Mouse (Mus musculus) neural tube, embryonic 15.5 days (tissue): ENCODE results near the gene Pigr. TPM values are rescaled to one million over a fixed set of nuclear protein-coding genes. Genes with fewer than 3 reads are reported as not detected.

Experiments used
- ATAC-seq: fragments of 200-750 bp; cut with Nextera tagmentation; 2 replicates; pipeline ENCODE4 v1.8.0; 2017; ENCODE audit warnings: mild to moderate bottlenecking, moderate TSS enrichment, moderate library complexity; ENCODE audit not compliant: low FRiP score
- H3K27ac ChIP-seq: fragments of 300-500 bp; sonication (generic); replicated peaks from 2 replicates; pipeline ENCODE4 v1.5.1; 2015; ENCODE audit warnings: mild to moderate bottlenecking, inconsistent platforms
- H3K27me3 ChIP-seq: fragments of 300-500 bp; sonication (generic); replicated peaks from 2 replicates; pipeline ENCODE4 v1.6.1; 2015; ENCODE audit warnings: inconsistent platforms
- H3K36me3 ChIP-seq: fragments of 300-500 bp; sonication (generic); 2 replicates; pipeline ENCODE4 v1.6.1; 2015; ENCODE audit warnings: inconsistent platforms
- H3K4me1 ChIP-seq: fragments of 300-500 bp; sonication (generic); 2 replicates; pipeline ENCODE4 v1.6.1; 2015; ENCODE audit warnings: inconsistent platforms
- H3K4me2 ChIP-seq: fragments of 300-500 bp; sonication (generic); 2 replicates; pipeline ENCODE4 v1.6.1; 2015; ENCODE audit warnings: inconsistent platforms, mild to moderate bottlenecking, moderate library complexity
- H3K4me3 ChIP-seq: fragments of 300-500 bp; sonication (generic); replicated peaks from 2 replicates; pipeline ENCODE4 v1.5.1; 2015; ENCODE audit warnings: mild to moderate bottlenecking, inconsistent platforms
- H3K9ac ChIP-seq: fragments of 300-500 bp; sonication (generic); replicated peaks from 2 replicates; pipeline ENCODE4 v1.6.1; 2015; ENCODE audit warnings: mild to moderate bottlenecking, inconsistent platforms
- H3K9me3 ChIP-seq: fragments of 300-500 bp; sonication (generic); replicated peaks from 2 replicates; pipeline ENCODE4 v1.6.1; 2016; ENCODE audit warnings: inconsistent platforms
- WGBS: fragments of 180-500 bp; shearing (Covaris S2); methylation state at CpG from one replicate; pipeline ENCODE4 v1.1.7; 2015; ENCODE audit warnings: mixed read lengths; 5-methylcytosine and 5-hydroxymethylcytosine counted together
- polyA plus RNA-seq: library from polyadenylated mRNA; unstranded; fragments of >200 nt; fragmentation: Nextera tagmentation; extraction: Ambion mirVana; gene quantifications from 2 replicates; pipeline ENCODE4 v1.2.1, GENCODE M21; 2015

The Pigr gene
- polyA plus RNA-seq, 1 experiment from 2014 or later, result not detected

DNA sequence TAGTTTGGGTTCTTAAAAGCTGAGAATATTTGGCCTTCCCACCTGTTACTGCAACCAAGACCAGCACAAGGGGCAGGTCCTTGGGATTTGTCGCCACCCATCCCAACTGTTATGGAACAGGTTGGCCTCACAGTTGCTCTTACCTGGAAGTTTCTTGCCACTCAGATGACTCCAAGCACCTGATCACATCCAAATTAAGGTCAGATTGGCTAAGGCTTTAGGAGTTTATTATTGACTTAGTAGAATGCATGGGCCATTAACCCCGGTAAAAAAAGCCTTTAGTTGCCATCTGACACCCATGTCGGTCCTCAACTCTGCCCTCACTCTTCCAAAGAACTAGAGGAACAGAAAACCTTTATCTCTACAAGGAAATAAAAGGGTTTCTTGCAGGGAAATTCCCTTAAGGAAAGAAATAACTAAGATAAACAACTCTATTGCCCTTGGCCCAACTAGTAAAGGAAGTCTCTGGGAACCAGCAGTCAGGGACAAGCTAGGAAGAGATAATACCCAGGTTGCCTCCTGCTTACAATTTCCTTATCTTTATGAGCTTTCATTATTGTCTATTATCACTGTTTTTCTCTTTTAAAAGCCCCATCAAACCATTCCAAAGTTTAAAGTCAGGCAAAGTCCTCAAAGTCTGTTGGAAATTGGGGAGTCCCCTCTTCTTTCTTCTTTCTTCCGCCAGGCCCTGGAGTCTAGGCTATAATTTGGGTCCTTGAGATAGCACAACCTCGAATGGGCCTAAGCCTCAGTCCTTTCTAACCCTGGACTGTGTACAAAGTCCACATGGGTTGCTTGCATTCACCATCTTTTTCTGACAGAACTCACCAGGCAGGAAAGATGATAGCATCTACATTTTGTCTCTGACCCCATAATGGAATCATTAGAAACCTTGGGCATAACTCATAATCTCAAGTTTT is 6.0 kb downstream of the Pigr start:
- WGBS, result 75% methylated on average over 5 of the region's 5 CpGs
- Histone ChIP-seq H3K4me2 (no peak overlapping the region), H3K4me3 (no peak overlapping the region), H3K4me1 (no peaks in the 10 kb centered on the region), H3K27ac (no peak overlapping the region), H3K9ac (no peak overlapping the region), H3K36me3 (no peaks in the 10 kb centered on the region), H3K27me3 (no peaks in the 10 kb centered on the region), H3K9me3 (no peaks in the 10 kb centered on the region)
- no peak for ATAC-seq

DNA sequence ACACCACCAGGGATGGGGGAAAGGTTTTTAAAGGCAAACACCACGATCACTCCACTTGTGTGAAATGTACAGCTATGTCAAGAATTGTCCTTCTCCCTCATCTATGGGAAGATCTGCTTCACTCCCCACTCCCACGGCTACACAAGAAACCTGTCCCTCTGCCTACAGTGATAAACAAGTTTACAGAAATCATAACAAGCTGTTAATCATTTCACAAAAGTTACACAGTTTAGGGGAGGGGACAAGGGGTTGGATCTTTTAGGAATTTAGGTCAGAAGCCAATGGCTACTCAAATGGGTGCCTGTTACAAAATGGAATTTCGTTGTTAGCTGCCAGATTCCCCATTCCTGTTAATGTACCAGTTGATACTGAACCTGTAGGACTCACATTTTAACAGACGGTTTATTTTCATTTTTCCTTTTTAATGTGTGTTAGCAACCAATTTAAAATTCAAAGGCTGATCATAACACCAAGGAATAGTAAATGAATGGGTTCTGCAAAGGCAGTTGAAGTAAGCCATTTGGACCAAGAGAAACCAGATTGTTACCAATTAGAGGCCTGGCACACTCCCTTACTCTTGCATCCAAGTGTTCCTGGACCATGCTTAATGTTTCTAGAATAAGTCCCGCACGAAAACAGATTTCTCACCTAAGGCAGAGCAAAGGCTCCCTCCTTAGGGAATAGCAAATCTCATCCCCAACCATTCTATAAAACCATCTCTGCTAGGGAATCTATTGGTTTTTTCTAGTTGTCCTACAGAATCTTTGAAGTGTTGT is 8.9 kb downstream of the Pigr start:
- H3K4me1 ChIP-seq, result no peaks in the 10 kb centered on the region

DNA sequence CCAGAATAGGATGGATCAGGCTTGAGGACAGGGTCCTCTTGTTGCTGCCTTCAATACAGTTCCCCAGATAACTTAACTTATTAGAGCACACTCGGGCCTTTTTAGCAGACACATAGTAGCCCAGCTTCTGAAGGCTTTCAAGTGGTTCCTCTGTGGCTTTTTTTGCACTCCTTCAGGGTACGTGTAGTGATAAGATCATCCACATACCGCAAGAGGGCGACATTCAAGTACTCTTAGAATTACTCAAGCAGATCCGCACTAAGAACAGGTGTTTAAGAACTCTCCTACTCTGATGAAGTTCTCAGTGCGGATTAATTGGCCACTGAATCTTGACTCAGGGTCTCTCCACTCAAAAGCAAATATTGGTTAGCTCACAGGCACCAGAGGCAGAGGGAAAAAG is 11.8 kb downstream of the Pigr start:
- no peaks in the 10 kb centered on the region for H3K4me1 ChIP-seq
- no peak overlapping the region for H3K9ac ChIP-seq
- ATAC-seq, result no peak

More for the DNA sequence above, 8.9 kb downstream of the Pigr start:
- Histone ChIP-seq H3K36me3 (no peaks in the 10 kb centered on the region), H3K27me3 (no peaks in the 10 kb centered on the region), H3K9me3 (no peaks in the 10 kb centered on the region), H3K4me2 (no peak overlapping the region), H3K27ac (no peak overlapping the region), H3K4me3 (no peak overlapping the region), H3K9ac (no peak overlapping the region)
- 89% methylated on average over 6 of the region's 6 CpGs for WGBS
- ATAC-seq, result no peak

DNA sequence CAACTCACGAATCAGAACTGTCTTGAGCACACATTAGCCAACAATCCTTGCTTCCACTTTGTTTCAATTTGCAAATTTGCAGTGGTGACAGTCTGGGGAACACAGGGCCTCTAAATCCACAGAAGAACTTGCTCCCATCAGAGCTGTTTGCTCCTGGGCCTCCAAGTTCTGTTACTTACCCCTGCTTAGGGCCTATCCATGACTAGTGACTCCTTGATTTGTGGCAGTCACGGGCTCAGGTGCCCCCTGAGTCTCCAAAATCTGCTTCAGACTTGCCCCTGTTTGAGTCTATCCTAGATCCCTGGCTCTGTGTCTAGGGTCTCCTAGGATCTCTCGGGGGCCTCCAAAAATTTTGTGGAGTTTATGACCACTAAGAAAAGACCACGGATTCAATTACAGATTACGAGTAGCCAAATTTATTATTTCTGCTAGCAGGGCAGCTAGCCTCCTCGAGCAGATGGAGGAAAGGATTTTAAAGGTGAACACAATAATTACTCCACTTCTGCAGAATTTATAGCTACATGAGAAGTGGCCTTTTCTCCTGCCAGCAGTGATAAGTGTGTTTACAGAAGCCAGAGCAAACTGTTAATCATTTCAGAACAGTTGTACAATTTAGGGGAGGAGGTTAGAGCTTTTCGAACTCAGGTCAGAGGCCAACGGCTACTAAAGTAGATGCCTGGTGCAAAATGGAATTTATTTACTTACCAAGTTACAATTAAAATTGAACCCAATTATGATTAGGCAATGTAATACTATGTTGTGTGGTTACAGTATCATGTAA is 14.3 kb downstream of the Pigr start:
- no peaks in the 10 kb centered on the region for H3K9me3 ChIP-seq
- 72% methylated on average over 8 of the region's 8 CpGs for WGBS
- H3K27ac ChIP-seq, result no peak overlapping the region
- no peaks in the 10 kb centered on the region for H3K27me3 ChIP-seq
- no peak overlapping the region for H3K4me3 ChIP-seq
- H3K9ac ChIP-seq, result no peak overlapping the region
- H3K4me1 ChIP-seq, result no peaks in the 10 kb centered on the region
- no peak overlapping the region for H3K4me2 ChIP-seq
- no peak for ATAC-seq
- no peaks in the 10 kb centered on the region for H3K36me3 ChIP-seq

More for the DNA sequence above, 11.8 kb downstream of the Pigr start:
- H3K4me3 ChIP-seq, result no peak overlapping the region
- H3K27me3 ChIP-seq, result no peaks in the 10 kb centered on the region
- H3K27ac ChIP-seq, result no peak overlapping the region
- WGBS, result 67% methylated on average over 6 of the region's 6 CpGs
- no peaks in the 10 kb centered on the region for H3K36me3 ChIP-seq
- no peaks in the 10 kb centered on the region for H3K9me3 ChIP-seq
- H3K4me2 ChIP-seq, result no peak overlapping the region

DNA sequence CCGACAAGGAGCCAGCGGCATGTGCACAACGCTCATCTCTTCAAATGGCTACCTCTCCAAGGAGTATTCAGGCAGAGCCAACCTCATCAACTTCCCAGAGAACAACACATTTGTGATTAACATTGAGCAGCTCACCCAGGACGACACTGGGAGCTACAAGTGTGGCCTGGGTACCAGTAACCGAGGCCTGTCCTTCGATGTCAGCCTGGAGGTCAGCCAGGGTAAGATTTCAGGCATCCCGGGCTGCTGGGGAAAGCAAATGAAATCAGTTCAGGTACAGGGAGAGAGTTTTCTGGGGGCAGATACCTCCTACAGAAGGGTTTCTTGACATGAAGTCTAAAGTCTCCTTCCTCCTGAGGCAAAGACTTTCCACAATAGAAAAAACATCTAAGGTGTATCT is 15.1 kb downstream of the Pigr start:
- Histone ChIP-seq H3K9me3 (no peaks in the 10 kb centered on the region), H3K9ac (no peak overlapping the region), H3K27me3 (no peaks in the 10 kb centered on the region), H3K4me1 (no peaks in the 10 kb centered on the region), H3K4me2 (no peak overlapping the region), H3K4me3 (no peak overlapping the region), H3K36me3 (no peaks in the 10 kb centered on the region), H3K27ac (no peak overlapping the region)
- no peak for ATAC-seq
- WGBS, result 88% methylated on average over 7 of the region's 7 CpGs

DNA sequence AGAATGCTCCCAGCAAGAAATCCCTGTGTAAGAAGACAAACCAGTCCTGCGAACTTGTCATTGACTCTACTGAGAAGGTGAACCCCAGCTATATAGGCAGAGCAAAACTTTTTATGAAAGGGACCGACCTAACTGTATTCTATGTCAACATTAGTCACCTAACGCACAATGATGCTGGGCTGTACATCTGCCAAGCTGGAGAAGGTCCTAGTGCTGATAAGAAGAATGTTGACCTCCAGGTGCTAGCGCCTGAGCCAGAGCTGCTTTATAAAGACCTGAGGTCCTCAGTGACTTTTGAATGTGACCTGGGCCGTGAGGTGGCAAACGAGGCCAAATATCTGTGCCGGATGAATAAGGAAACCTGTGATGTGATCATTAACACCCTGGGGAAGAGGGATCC is 18.0 kb downstream of the Pigr start:
- no peak overlapping the region for H3K9ac ChIP-seq
- no peak overlapping the region for H3K4me3 ChIP-seq
- H3K4me2 ChIP-seq, result no peak overlapping the region
- H3K27ac ChIP-seq, result no peak overlapping the region
- no peaks in the 10 kb centered on the region for H3K36me3 ChIP-seq
- no peaks in the 10 kb centered on the region for H3K4me1 ChIP-seq
- no peak for ATAC-seq
- H3K9me3 ChIP-seq, result no peaks in the 10 kb centered on the region
- 91% methylated on average over 7 of the region's 7 CpGs for WGBS
- no peaks in the 10 kb centered on the region for H3K27me3 ChIP-seq

DNA sequence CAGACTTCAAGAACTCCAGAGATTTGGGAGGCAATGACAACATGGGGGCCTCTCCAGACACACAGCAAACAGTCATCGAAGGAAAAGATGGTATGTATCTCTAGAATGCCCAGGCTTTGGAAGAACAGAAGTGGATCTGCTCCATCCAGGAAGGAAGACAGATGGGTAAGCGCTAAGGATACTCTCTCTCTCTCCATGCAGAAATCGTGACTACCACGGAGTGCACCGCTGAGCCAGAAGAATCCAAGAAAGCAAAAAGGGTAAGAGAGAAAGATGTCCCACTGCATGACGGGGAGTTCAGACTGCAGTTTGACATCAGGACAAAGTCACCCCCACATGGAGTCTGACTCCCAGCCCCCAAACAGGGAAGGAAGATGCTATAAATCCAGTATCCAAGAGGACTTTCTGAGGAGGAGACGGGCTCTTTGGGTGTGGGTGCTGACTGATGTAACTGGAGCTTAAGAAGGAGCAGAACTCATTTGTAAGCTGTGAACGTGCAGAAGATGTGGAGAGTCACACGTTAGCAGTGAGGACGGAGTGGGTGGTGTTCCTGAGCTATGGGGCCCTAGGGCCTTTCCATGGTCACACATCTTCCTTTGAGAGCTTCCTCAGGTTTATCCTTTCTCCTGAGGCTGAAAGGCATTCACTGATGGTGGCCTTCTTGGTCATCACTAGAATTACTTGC is 23.2 kb downstream of the Pigr start:
- H3K9me3 ChIP-seq, result no peaks in the 10 kb centered on the region
- no peak for ATAC-seq
- H3K27ac ChIP-seq, result no peak overlapping the region
- H3K4me2 ChIP-seq, result no peak overlapping the region
- no peaks in the 10 kb centered on the region for H3K4me1 ChIP-seq
- no peak overlapping the region for H3K4me3 ChIP-seq
- 93% methylated on average over 10 of the region's 10 CpGs for WGBS
- H3K27me3 ChIP-seq, result no peaks in the 10 kb centered on the region
- no peak overlapping the region for H3K9ac ChIP-seq
- H3K36me3 ChIP-seq, result no peaks in the 10 kb centered on the region

DNA sequence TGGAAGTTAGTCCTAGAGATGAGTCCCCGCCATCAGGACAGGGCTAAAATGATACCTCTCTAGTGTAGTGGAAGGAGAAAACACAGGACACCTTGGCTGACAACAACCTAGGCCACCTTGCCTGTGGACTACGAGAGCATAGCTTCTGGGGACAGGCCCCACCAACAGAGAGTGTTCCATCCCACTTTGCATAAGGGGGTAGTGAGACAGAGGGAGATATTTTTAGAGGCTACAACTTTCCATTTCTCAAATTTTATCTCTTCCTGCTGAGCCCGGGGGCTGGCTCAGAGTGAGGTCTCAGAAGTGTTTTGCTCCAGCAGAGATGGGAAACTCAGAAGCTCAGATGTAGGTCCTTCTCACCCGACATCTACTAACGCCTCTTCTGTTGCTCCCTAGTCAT is 23.9 kb downstream of the Pigr start:
- Histone ChIP-seq H3K4me3 (no peak overlapping the region), H3K4me2 (no peak overlapping the region), H3K27ac (no peak overlapping the region), H3K4me1 (no peaks in the 10 kb centered on the region), H3K27me3 (no peaks in the 10 kb centered on the region), H3K36me3 (no peaks in the 10 kb centered on the region), H3K9me3 (no peaks in the 10 kb centered on the region), H3K9ac (no peak overlapping the region)
- 87% methylated on average over 5 of the region's 5 CpGs for WGBS
- no peak for ATAC-seq

DNA sequence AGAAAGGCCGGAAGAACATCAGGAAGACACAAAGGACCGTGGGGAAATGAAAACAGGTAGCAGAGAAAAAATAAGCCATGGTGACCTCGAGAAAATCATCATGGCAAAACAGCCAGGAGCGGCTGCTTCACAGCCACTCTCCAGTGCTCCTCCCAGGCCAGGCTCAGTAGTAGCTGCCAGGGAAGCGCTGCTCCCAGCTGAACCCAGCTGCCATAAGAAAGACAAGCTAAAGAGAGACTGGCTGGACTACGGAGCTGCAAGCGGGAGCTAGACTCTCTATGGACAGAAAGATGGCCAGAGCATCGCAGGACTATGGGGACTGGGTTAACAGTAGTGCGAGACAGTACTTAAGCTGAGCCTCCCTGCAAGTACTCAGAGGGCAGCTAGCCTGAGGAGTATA is 28.3 kb downstream of the Pigr start:
- H3K9ac ChIP-seq, result no peak overlapping the region
- no peak overlapping the region for H3K4me3 ChIP-seq
- WGBS, result 87% methylated on average over 9 of the region's 9 CpGs
- H3K4me2 ChIP-seq, result no peak overlapping the region
- H3K36me3 ChIP-seq, result no peaks in the 10 kb centered on the region
- H3K27ac ChIP-seq, result no peak overlapping the region
- H3K9me3 ChIP-seq, result no peaks in the 10 kb centered on the region
- no peak for ATAC-seq
- H3K4me1 ChIP-seq, result no peaks in the 10 kb centered on the region
- H3K27me3 ChIP-seq, result no peaks in the 10 kb centered on the region

DNA sequence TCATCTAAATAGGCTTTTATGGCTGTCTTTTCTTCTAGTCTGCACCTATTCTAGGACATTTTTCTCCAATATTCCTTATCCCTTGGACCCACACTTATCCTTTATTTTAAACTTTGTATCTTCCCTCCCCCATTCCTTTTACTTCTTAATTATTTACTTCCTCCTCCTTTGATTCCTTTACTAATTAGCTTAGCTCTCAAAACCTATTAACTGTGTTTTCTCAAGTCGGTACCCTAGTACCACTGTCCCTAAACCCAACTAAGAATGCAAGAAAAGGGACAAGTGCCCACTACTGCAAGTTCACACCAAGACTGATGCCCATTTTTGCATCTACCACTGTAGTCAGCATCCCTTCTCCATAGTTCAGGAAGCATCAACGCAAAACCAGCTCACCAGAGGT is 29.2 kb downstream of the Pigr start:
- Histone ChIP-seq H3K4me1 (no peaks in the 10 kb centered on the region), H3K36me3 (no peaks in the 10 kb centered on the region), H3K9ac (no peak overlapping the region), H3K27me3 (no peaks in the 10 kb centered on the region), H3K4me3 (no peak overlapping the region), H3K4me2 (no peak overlapping the region), H3K9me3 (no peaks in the 10 kb centered on the region), H3K27ac (no peak overlapping the region)
- 76% methylated on average over 2 of the region's 2 CpGs for WGBS
- ATAC-seq, result no peak

DNA sequence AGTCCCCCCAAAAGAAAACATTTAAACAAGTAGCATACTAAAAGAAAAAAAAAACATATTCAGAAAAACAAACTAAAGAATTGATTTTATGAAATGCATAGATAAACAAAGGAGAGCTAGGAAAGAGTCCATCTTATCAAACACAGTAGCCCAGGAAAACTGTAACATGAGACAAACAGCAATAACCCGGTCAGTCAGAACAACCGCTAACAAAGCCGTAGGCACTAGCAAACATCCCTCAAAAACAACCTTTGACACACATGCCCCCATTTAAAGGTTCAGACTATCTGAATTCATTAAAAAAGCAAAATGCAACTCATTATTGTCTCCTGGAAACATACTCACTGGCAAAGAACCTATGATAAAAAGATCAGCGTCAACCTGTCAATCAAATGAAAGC is 31.0 kb downstream of the Pigr start:
- Histone ChIP-seq H3K4me1 (no peaks in the 10 kb centered on the region), H3K4me2 (no peak overlapping the region), H3K9ac (no peak overlapping the region), H3K27me3 (no peaks in the 10 kb centered on the region), H3K4me3 (no peak overlapping the region), H3K36me3 (no peaks in the 10 kb centered on the region), H3K9me3 (no peaks in the 10 kb centered on the region), H3K27ac (no peak overlapping the region)
- no peak for ATAC-seq
- 95% methylated on average over 4 of the region's 4 CpGs for WGBS
